Mouse (Mus musculus) left cerebral cortex, postnatal 4 days (tissue): ENCODE results near the gene Lsp1. TPM values are rescaled to one million over a fixed set of nuclear protein-coding genes. Genes with fewer than 3 reads are reported as not detected.

Source experiments
- DNase-seq: peaks from one replicate; pipeline ENCODE4 v3.0.0-alpha.2; 2022
- intact Hi-C: fragments of 180-260 bp; cut with DNase I; formaldehyde crosslinking; loops from one replicate; pipeline ENCODE4 v1.15.1; 2025
- total RNA-seq, 2 experiments: library from RNA; stranded (reverse); gene quantifications; 2 replicates each; pipeline ENCODE4 v1.2.3; 2021

Lsp1 gene
- 1 to 10 TPM; 5.5 to 5.7 TPM for total RNA-seq

DNA sequence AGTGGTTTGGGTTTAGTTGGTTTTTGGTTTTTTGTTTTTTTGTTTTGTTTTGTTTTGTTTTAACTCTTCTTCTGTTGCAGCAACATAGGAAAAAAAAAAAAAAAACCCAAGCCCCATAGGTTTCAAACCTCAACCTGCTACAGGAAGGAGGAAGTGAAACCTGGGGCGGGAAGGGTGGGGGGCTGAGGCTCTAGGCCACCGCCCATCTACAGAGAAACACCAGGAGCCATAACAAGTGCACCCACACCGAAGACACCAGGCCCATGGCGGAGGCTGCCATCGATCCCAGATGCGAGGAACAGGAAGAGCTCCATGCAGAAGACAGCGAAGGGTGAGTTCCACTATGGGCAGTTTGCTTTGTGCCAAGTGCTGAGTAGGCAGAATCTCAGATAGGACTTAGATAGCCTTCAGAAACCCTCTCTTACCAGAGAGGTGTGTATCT lies at the start of gene Lsp1:
Gene Lsp1 (plus strand): TSS at position 174 of the 442 bp plus-strand sequence.
- DNase-seq, result no peak
- intact Hi-C loops, result no loop called here

GRCm38 (mm10) chr7:142413285-142413684 lies 47.3 kb upstream of the Lsp1 start:
- intact Hi-C loops, result no loop called here
- no peak for DNase-seq

GRCm38 (mm10) chr7:142415314-142415713 lies 45.3 kb upstream of the Lsp1 start:
- no peak for DNase-seq
- intact Hi-C loops, result no loop called here

- intact Hi-C loops, result no loop called here
- no peak for DNase-seq
Observed at GRCm38 (mm10) chr7:142416225-142416624, 44.4 kb upstream of the Lsp1 start.

GRCm38 (mm10) chr7:142418027-142418426 lies 42.6 kb upstream of the Lsp1 start:
- no peak for DNase-seq

GRCm38 (mm10) chr7:142418679-142419078 lies 41.9 kb upstream of the Lsp1 start:
- intact Hi-C loops, result no loop called here
- DNase-seq, result no peak

More at GRCm38 (mm10) chr7:142418027-142418426, 42.6 kb upstream of the Lsp1 start:
- intact Hi-C loops, result no loop called here

DNA sequence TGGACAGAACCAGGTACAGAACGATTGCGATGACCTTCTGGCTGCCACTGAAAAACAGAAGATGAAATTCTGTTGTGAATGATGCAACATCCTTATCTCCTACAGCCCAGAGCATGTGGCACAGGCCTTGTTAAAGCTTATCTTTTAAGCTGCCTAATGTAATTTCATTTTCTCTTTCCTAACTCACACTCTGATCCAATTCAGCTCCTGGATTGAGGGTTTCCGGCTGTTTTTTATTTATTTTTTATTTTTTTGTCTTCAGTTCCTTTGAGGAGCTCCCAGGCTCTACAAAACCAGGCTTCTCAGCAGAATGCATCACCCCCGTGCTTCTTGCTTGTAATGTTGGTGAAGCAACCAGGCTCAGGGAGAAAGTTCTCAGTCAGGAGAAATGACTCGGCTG lies 40.7 kb upstream of the Lsp1 start:
- intact Hi-C loops, result no loop called here
- DNase-seq, result no peak

- intact Hi-C loops, result no loop called here
- DNase-seq, result no peak
Observed at GRCm38 (mm10) chr7:142421826-142422225, 38.8 kb upstream of the Lsp1 start.

GRCm38 (mm10) chr7:142425641-142426213 lies 34.9 kb upstream of the Lsp1 start:
- intact Hi-C loops, result no loop called here

DNA sequence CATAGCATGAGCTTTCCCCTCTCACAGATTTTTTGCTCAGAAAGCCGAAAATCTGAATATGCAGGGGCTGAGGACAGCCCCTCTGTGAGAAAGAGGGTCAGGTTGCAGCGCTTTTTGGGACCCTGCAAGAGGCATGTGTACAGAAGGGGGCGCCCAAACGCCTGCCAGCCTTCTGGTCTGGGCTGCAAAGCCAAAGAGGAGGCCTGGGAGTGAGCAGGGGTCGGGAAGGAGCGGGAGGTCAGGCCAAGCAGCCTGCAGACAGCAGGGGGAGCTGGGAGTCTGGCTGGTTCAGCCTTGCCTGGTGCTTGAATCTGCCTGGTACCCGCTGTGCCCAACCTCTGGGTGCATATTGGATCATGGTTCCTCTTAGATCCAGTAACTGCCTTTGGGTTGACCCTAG lies 32.4 kb upstream of the Lsp1 start:
- DNase-seq, result peak; percentile 73
- intact Hi-C loops, result no loop called here

More at GRCm38 (mm10) chr7:142425641-142426213, 34.9 kb upstream of the Lsp1 start:
- peak; percentile 43 for DNase-seq

DNA sequence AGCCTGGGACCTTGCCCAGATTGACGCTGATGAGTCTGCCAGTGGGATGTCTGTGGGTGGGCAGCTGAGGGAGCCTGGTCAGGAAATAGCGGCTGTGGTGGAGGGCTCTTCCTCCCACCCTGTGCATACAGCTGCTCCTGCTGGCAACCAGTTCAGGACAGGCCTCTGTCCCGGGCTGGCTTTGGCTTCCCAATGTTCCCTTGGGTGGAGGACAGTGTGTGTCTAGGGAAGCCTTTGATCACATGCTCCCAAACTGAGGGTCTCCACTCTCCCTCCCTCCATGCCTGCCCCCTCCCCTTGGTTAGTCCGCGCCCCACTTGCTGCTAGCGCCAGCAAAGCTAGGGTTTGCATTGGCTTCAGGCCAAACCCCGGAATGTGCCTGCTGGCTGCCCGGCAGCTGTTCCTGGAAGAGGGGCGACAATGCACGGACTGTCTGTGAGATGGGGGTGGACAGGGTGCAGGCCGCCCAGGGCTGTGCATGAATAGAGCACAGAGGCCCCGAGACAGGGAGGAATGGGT lies 30.4 kb upstream of the Lsp1 start:
- peak; percentile 84 for DNase-seq
- intact Hi-C loops, result no loop called here

DNA sequence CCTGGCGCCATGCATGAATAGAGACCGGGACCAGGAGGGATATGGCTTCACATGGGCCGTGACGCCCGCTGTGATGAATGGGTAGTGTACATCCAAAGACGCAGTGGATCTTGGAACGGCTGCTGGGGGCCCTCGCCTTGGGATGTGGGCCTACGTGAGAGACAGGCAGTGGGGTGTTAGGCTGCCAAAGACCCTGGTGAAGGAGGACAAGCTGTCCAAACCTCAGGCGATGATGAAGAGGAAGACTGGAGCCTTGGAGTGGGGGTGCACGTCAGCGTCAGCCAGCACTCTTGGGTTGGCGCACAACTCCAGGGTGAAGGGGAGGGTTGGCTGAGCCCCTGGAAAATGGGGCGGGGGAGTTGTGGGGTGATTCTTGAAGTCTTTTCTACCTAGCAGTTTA lies 29.5 kb upstream of the Lsp1 start:
- DNase-seq, result no peak
- intact Hi-C loops, result no loop called here

- peak; percentile 43 for DNase-seq
- intact Hi-C loops, result no loop called here
Observed at GRCm38 (mm10) chr7:142433623-142434022, 27.0 kb upstream of the Lsp1 start.

- no peak for DNase-seq
- intact Hi-C loops, result no loop called here
Observed at GRCm38 (mm10) chr7:142434137-142434865, 26.3 kb upstream of the Lsp1 start, which contains the start of gene Syt8. Gene Syt8 (plus strand): TSS chr7:142434850.

DNA sequence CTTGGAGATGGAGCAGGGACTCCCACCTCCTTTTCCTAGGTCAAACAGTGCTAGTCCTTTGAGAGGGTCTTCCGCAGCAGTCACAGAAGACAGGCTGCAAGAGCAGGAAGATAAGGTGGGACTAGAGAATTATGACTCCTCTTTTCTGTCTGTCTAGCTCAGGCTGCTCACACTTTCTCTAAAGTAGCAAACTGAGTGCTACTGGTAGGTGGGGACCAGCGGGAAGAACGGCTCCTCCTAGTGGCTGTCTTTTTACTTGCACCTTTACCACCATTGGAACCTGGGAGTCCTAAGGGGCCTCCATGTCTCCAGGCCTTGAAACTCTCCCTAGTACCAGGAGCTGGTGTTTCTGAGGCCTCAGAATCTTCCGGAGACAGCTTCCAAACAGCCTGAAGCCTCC lies 25.1 kb upstream of the Lsp1 start:
- intact Hi-C loops, result loop anchor here (5.0 kb wide), 1 partner anchor 103 kb away; no protein-coding TSS in a partner anchor
- DNase-seq, result peak; percentile 50

- peak; percentile 28 for DNase-seq
- intact Hi-C loops, result loop anchor here (5.0 kb wide), 1 partner anchor 105 kb away; no protein-coding TSS in a partner anchor
Observed at GRCm38 (mm10) chr7:142437324-142437723, 23.3 kb upstream of the Lsp1 start.

GRCm38 (mm10) chr7:142439966-142440365 lies 20.6 kb upstream of the Lsp1 start:
- intact Hi-C loops, result loop anchor here (5.0 kb wide), 1 partner anchor 108 kb away; no protein-coding TSS in a partner anchor

DNA sequence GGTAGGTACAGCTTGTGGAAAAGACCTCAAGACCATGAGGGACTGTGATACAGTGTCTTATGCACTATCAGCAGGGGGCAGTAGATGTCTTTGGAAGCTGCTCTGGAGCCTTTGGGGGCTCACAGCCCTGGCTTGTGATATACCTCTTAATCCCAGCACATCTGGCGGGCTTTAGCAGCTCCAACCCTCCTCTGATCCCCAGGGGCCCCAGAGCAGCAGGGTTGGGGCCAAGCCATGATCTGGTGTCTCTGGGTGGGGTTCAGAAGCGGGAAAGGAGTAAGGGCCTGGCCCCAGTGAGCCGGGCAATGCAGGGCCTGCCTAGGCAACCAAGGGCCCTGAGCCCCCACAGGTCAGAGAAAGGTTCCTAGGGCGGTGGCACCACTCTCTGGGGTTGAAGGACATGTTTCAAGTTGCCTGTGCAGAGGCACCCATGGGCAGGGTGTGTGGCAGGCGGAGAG lies 19.9 kb upstream of the Lsp1 start:
- peak; percentile 29 for DNase-seq
- intact Hi-C loops, result no loop called here

More at GRCm38 (mm10) chr7:142439966-142440365, 20.6 kb upstream of the Lsp1 start:
- DNase-seq, result peak; percentile 51

GRCm38 (mm10) chr7:142441585-142441984 lies 19.0 kb upstream of the Lsp1 start, which contains the start of gene Tnni2:
Gene Tnni2 (plus strand): TSS chr7:142441808.
- intact Hi-C loops, result no loop called here
- DNase-seq, result no peak

DNA sequence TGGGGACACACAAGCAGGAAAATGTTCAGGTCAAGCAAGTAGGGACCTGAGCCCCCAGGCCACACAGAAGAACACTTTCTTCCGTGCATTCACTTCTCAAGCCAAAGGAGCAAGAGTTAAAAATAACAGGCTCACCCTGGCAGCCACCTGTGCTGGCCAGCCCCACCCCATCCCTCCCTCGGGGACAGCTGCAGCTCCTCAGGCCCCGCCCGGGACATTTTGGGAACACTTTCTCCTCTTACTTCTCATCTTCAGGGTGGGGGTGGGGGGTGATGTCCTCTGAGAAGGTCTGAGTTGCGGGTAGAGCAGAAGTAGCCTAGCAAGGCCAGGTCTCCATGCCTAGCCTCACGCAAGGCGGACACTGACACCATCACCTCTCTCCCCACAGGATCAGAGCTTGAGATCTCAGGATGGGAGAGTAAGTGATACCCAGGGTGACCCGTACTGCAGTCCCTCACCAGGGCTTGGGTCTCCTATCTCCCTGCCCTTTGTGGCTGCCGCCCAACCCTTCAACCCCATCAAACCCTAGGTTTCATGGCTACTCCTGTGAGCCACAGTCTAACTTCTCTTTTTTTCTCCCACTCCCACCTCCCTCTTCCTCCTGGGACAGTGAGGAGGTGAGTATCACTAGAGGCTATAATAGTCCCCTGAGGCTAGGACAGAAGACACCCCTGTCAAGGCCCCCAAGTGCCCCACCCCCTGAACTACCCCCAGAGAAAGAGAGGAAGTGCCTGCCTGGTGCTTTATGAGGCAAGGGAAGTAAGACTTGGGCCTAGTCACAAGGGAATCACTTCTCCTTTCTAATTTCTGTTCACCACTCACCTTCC lies 18.3 kb upstream of the Lsp1 start:
- DNase-seq, result no peak
- intact Hi-C loops, result no loop called here
